Mouse (Mus musculus) heart, postnatal 0 days (tissue): ENCODE measurements around the gene Cspg5. TPM values are rescaled to one million over a fixed set of nuclear protein-coding genes. Genes with fewer than 3 reads are reported as not detected.
A peak's percentile ranks its signal among the peaks of the same experiment; 100 is the strongest.

ENCODE experiments used
- ATAC-seq: fragments of 200-750 bp; cut with Nextera tagmentation; 2 replicates; pipeline ENCODE4 v1.8.0; 2017; ENCODE audit warnings: low read depth, moderate number of reproducible peaks, moderate library complexity; ENCODE audit not compliant: insufficient read depth
- DNase-seq: peaks from one replicate; pipeline ENCODE4 v3.0.0-alpha.2; 2016; ENCODE audit warnings: low spot score
- H3K27ac ChIP-seq: fragments of 300-500 bp; sonication (generic); 2 replicates; pipeline ENCODE4 v1.5.1; 2014; ENCODE audit warnings: low read depth, mild to moderate bottlenecking
- H3K27me3 ChIP-seq: fragments of 300-500 bp; sonication (generic); 2 replicates; pipeline ENCODE4 v1.6.1; 2014; ENCODE audit warnings: low read length, mixed read lengths; ENCODE audit not compliant: control insufficient read depth, insufficient read depth
- H3K36me3 ChIP-seq: fragments of 300-500 bp; sonication (generic); replicated peaks from 2 replicates; pipeline ENCODE4 v1.6.1; 2014; ENCODE audit warnings: low read length, mixed read lengths; ENCODE audit not compliant: control insufficient read depth, insufficient read depth
- H3K4me1 ChIP-seq: fragments of 300-500 bp; sonication (generic); 2 replicates; pipeline ENCODE4 v1.6.1; 2014; ENCODE audit warnings: antibody characterized with exemption; ENCODE audit not compliant: control insufficient read depth, insufficient read depth
- H3K4me2 ChIP-seq: fragments of 300-500 bp; sonication (generic); 2 replicates; pipeline ENCODE4 v1.6.1; 2014; ENCODE audit warnings: low read depth, mild to moderate bottlenecking, low read length, moderate library complexity
- H3K4me3 ChIP-seq: fragments of 300-500 bp; sonication (generic); 2 replicates; pipeline ENCODE4 v1.5.1; 2014; ENCODE audit warnings: low read depth, low read length
- H3K9ac ChIP-seq: fragments of 300-500 bp; sonication (generic); replicated peaks from 2 replicates; pipeline ENCODE4 v1.6.1; 2014; ENCODE audit warnings: low read depth, low read length, mixed read lengths
- H3K9me3 ChIP-seq: fragments of 300-500 bp; sonication (generic); replicated peaks from 2 replicates; pipeline ENCODE4 v1.6.1; 2016; ENCODE audit warnings: low read length; ENCODE audit not compliant: control insufficient read depth
- CTCF ChIP-seq: IDR thresholded peaks from 2 replicates; pipeline ENCODE4 v1.5.1; 2016; ENCODE audit warnings: antibody characterized with exemption, control low read depth, low read depth
- EP300 ChIP-seq: IDR thresholded peaks from 2 replicates; pipeline ENCODE4 v1.6.1; 2016; ENCODE audit warnings: antibody characterized with exemption, low read depth
- WGBS: fragments of 180-500 bp; shearing (Covaris S2); extraction: QIAGEN DNeasy Blood & Tissue Kit; methylation state at CpG from one replicate; pipeline ENCODE4 v1.1.7; 2014; 5-methylcytosine and 5-hydroxymethylcytosine counted together
- microRNA-seq: library from miRNA; unstranded; fragments of <30 nt; microRNA quantifications from one replicate; pipeline ENCODE4, GENCODE M21; 2016
- polyA plus RNA-seq: library from polyadenylated mRNA; unstranded; fragments of >200 nt; fragmentation: Nextera tagmentation; extraction: Ambion mirVana; gene quantifications from 2 replicates; pipeline ENCODE4 v1.2.1, GENCODE M21; 2015
- total RNA-seq: library from RNA; depleted of rRNA; stranded (reverse); fragments of >200 nt; gene quantifications from 2 replicates; pipeline ENCODE4 v1.2.3, GENCODE M21; 2014; ENCODE audit warnings: low replicate concordance; rRNA removed

The Cspg5 gene
- total and polyA plus RNA-seq, 2 experiments from 2014 or later = 0.71 to 1.1 TPM

GRCm38 (mm10) chr9:110304969-110305651, 61.5 kb downstream of the Cspg5 start, which contains the start of gene Elp6:
Elp6 (plus strand) TSS chr9:110305173.
- H3K9ac ChIP-seq = peak within 1 kb of the TSS; percentile 38
- H3K9me3 ChIP-seq = peaks cover 7% of the 10 kb centered on the region; the same call in 1 of the 2 replicates
- peaks cover 4% of the 10 kb centered on the region; the same call in 1 of the 2 replicates for H3K4me1 ChIP-seq
- ATAC-seq (peak; percentile 98), DNase-seq (peak; percentile 92)
- WGBS = under 1% methylated on average over 46 of the region's 46 CpGs
- H3K27me3 ChIP-seq = no peaks in the 10 kb centered on the region
- H3K4me2 ChIP-seq = peak within 1 kb of the TSS; percentile 76
- H3K36me3 ChIP-seq = 0 out of 2 replicates have a peak, but pooled peaks cover 2% of the 10 kb centered on the region
- no peak; the same call in 1 of the 2 replicates for TF ChIP-seq CTCF
- peak within 1 kb of the TSS; percentile 75 for H3K27ac ChIP-seq
- H3K4me3 ChIP-seq = peak within 1 kb of the TSS; percentile 59

DNA sequence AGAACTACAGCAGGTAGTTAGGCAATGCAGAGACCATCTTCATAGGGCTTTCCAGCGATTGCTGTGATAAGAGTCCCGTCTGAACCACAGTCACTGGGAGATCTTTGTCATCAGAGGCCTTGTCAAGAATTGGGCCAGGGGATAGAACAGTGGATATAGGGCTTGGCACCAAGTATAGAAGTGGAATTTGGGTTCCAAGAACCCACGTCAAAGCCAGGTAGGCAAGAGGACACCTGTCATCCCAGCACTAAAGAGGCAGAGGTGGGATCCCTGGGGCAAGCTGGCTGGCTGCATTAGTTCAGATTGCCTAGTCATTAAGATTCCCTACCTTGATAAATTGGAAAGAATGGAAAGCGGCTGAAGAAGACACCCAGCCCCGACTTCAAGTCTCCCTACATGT, 62.8 kb downstream of the Cspg5 start:
- ATAC-seq = no peak
- Histone ChIP-seq H3K27ac (no peak overlapping the region), H3K9me3 (peaks cover 5% of the 10 kb centered on the region; the same call in 1 of the 2 replicates), H3K4me1 (peaks cover 4% of the 10 kb centered on the region; the same call in 1 of the 2 replicates), H3K9ac (no peak overlapping the region), H3K27me3 (no peaks in the 10 kb centered on the region), H3K4me3 (no peak overlapping the region), H3K36me3 (peaks cover 11% of the 10 kb centered on the region), H3K4me2 (no peak overlapping the region)
- no peak for TF ChIP-seq CTCF
- no peak for TF ChIP-seq EP300
- no peak for DNase-seq
- WGBS = 82% methylated on average over 5 of the region's 5 CpGs

Small RNA genes within 50 kb of the gene (microRNA-seq; reads per million reads assigned to microRNA genes)
- gene Mir6236 = 15.0 reads per million, percentile 34 among the genes with 10 or more reads in this experiment

Other genes starting within 250 kb of the Cspg5 start
- 7.8 and 28.3 TPM in 2 replicates for gene Smarcc1, start 126.1 kb upstream of the Cspg5 start, total RNA-seq
- gene Smarcc1, start 126.1 kb upstream of the Cspg5 start, polyA plus RNA-seq = 31.9 and 32.3 TPM in 2 replicates
- gene Dhx30, start 126.0 kb upstream of the Cspg5 start, total RNA-seq = 111 and 120 TPM in 2 replicates
- gene Dhx30, start 126.0 kb upstream of the Cspg5 start, polyA plus RNA-seq = 63.6 and 66.4 TPM in 2 replicates
- gene Elp6, start 61.4 kb downstream of the Cspg5 start, total RNA-seq = 18.3 and 21.9 TPM in 2 replicates
- 6.8 and 7.0 TPM in 2 replicates for gene Elp6, start 61.4 kb downstream of the Cspg5 start, polyA plus RNA-seq
- 34.0 and 63.5 TPM in 2 replicates for gene Scap, start 89.5 kb downstream of the Cspg5 start, total RNA-seq
- 12.1 and 14.6 TPM in 2 replicates for gene Scap, start 89.5 kb downstream of the Cspg5 start, polyA plus RNA-seq
- 7.3 and 16.4 TPM in 2 replicates for gene Ptpn23, start 164.4 kb downstream of the Cspg5 start, total RNA-seq
- gene Ptpn23, start 164.4 kb downstream of the Cspg5 start, polyA plus RNA-seq = 6.7 TPM in 2 replicates
- 1.8 and 2.6 TPM in 2 replicates for gene Ngp, start 176.0 kb downstream of the Cspg5 start, total RNA-seq
- gene Ngp, start 176.0 kb downstream of the Cspg5 start, polyA plus RNA-seq = 1.8 and 2.4 TPM in 2 replicates
- 4.9 and 6.6 TPM in 2 replicates for gene Klhl18, start 232.9 kb downstream of the Cspg5 start, total RNA-seq
- gene Klhl18, start 232.9 kb downstream of the Cspg5 start, polyA plus RNA-seq = 4.2 and 4.3 TPM in 2 replicates
- 0.70 TPM in 1 of 2 replicates, not detected in the other for gene Kif9, start 233.2 kb downstream of the Cspg5 start, total RNA-seq
- gene Kif9, start 233.2 kb downstream of the Cspg5 start, polyA plus RNA-seq = 0.29 and 0.37 TPM in 2 replicates